Mouse (Mus musculus) CH12.LX (cell line): Measurements from ENCODE around the gene Cox17.
A peak's percentile ranks its signal among the peaks of the same experiment; 100 is the strongest.

ENCODE experiments used
- CTCF ChIP-seq, 2 experiments: IDR thresholded peaks in 1 of 2; conservative IDR thresholded peaks in 1 of 2; 2 replicates each; pipeline ENCODE4 v1.5.1; 2011 to 2012; ENCODE audit warnings: low read depth in 2 of 2, low read length in 2 of 2, improper control_type of control experiment in 1 of 2, inconsistent platforms in 1 of 2, mild to moderate bottlenecking in 1 of 2, moderate library complexity in 1 of 2
- EP300 ChIP-seq: IDR thresholded peaks from 2 replicates; pipeline ENCODE4 v1.6.1; 2011; ENCODE audit warnings: low read length, improper control_type of control experiment
- JUND ChIP-seq: conservative IDR thresholded peaks from 2 replicates; pipeline ENCODE4 v1.6.1; 2011; ENCODE audit warnings: low read depth, low read length, improper control_type of control experiment
- MAZ ChIP-seq: IDR thresholded peaks from 2 replicates; pipeline ENCODE4 v1.6.1; 2012; ENCODE audit warnings: low read depth, mild to moderate bottlenecking, inconsistent platforms, low read length, improper control_type of control experiment, moderate library complexity
- POLR2A ChIP-seq: IDR thresholded peaks from 2 replicates; pipeline ENCODE4 v1.6.1; 2011; ENCODE audit warnings: low read depth, mild to moderate bottlenecking, improper control_type of control experiment, low read length
- SIN3A ChIP-seq: IDR thresholded peaks from 2 replicates; pipeline ENCODE4 v1.6.1; 2012; ENCODE audit warnings: low read length, improper control_type of control experiment, inconsistent platforms
- ZNF384 ChIP-seq: IDR thresholded peaks from 2 replicates; pipeline ENCODE4 v1.6.1; 2012; ENCODE audit warnings: low read depth, low read length, improper control_type of control experiment, inconsistent platforms

DNA sequence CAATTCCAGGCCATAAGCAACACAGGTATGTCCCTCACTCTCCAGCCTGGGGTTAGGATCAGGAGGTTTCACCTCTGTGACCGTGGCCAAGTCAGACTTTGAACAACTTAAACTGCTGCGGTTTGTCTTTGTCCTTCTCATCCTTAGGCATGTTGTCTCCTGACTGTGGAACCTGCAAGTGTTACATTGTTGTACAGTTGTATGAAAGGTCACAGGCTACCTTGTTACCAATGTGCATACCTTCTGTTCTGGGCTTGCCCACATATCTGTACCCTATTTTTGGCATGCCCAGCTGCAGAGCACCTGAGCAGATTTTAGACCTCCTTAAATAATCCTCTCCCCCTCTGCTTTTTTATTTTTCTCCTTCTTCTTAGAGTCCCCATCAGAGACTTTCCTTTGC lies 12.4 kb downstream of the Cox17 start:
- TF ChIP-seq EP300: no peak; the same call in 1 of the 2 replicates
- TF ChIP-seq ZNF384: no peak
- no peak for TF ChIP-seq CTCF (conservative IDR thresholded peaks at IDR 0.05 in 1 of 2, IDR thresholded peaks at IDR 0.05 in 1 of 2; ENCODE audit: low read depth in 2 of 2, low read length in 2 of 2)
- TF ChIP-seq POLR2A: no peak
- TF ChIP-seq SIN3A: no peak
- TF ChIP-seq MAZ: no peak
- 0 out of 2 replicates have a peak, but pooled peaks have one; percentile 2 for TF ChIP-seq JUND
